Mouse (Mus musculus) layer of hippocampus, postnatal 14 days (tissue): ENCODE measurements around the gene Atp12a. TPM values are rescaled to one million over a fixed set of nuclear protein-coding genes. Genes with fewer than 3 reads are reported as not detected.
A peak's percentile ranks its signal among the peaks of the same experiment; 100 is the strongest.

Experiments
- DNase-seq, 2 experiments: peaks; one replicate each; pipeline ENCODE4 v3.0.0; 2021 to 2022; ENCODE audit warnings: low spot score in 2 of 2, mixed read lengths in 1 of 2
- total RNA-seq, 2 experiments: library from RNA; stranded (reverse); gene quantifications; 2 replicates each; pipeline ENCODE4 v1.2.3; 2021

Atp12a gene
- total RNA-seq, 2 experiments from 2014 or later: not detected

DNA sequence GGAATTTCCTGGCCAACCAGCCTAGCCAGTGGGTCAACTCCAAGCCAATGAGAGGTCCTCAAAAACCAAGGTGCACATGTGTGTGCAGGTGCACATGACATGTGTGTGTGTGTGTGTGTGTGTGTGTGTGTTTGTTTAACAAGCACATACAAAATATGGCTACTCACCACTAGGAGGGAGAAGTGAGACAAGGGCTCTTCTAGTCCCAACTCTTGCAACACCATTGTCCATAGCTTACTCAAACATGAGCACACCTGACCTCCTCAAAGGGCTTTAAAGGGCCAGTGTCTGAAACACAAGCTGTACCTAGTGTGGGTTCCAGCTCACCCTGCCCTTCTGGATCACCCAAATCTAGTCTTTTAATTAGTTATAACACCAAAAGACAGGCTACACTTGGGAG, 12.9 kb downstream of the Atp12a start:
- DNase-seq: no peak

DNA sequence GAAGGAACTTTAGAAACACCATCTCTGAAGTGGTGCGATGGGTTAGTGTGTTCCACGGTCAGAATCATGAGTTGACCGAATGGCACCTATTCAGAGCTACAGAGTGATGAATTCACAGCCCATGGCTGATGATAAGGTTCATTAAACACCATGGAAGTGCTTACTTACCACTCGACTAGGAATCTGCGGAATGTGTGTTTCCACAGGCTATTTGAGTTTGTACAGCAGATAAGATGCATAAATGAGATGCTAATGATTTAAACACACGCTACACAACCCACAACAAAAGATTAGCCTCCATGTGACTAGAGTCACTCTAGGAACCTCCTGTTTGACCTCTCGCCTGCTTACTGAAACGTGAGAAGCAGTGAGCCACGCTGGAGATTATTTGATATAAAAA, 14.5 kb downstream of the Atp12a start:
- DNase-seq: no peak

DNA sequence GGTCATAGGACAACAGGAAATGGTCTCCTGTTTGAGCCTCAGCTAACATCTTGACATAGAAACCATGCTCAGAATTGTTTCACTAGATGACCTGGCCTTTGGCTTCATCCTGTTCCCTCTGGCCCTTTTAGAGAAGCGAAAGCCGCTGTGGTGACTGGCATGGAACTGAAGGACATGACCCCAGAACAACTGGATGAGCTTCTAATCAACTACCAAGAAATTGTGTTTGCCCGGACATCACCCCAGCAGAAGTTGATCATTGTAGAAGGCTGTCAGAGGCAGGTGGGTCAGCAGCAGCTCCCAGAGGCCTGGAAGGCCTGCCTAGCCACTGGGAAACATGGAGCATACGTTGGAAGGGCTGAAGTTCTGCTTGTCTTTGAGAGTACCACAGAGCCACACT, 17.5 kb downstream of the Atp12a start:
- DNase-seq: no peak

DNA sequence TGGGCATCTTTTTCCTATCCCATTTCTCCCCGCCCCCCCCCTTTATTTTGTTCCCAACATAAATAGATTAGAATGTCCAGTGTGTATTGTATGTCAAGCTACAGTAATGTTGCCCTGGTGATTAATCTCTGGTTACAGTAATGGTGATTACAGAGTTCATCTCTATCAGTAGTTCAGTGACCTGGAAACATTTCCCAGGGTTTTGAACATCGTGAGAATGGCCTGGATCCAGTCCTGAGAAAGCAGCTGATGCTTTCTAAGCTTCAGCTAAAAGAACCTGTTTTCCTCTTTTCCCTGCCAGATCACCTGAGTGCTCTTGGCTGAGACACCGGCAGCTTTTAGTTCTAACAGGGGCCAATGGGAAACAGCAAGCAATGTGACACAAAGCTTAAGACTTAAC, 25.4 kb downstream of the Atp12a start:
- DNase-seq: no peak

DNA sequence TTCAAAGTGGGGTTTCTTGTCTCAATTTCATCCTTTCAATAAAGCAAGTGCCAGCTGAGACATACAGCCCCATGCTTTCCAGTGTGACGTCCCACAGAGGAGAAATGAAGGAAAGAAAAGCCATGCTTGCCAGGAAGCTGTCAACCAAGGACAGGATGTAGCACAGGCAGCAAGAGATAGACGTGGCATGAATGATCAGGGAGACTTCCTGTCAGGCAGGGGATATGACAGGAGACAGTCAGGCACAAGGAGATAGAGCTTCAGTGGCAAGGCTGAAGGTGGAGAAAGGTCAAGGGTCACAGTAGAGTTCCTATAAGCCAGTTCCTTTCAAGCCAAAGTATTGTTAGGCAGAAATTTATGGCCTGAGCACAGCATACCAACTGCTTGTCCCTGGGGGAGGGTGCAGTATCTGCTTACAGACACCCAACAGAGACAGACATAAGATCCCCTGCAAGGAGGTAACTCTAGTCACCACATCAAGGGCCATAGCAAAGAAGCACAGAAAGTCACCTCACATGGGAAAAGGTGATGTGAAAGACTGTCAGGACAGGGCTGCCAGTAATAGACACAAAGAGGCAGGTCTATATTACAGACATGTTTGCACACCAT, 28.9 kb downstream of the Atp12a start:
- DNase-seq: no peak

DNA sequence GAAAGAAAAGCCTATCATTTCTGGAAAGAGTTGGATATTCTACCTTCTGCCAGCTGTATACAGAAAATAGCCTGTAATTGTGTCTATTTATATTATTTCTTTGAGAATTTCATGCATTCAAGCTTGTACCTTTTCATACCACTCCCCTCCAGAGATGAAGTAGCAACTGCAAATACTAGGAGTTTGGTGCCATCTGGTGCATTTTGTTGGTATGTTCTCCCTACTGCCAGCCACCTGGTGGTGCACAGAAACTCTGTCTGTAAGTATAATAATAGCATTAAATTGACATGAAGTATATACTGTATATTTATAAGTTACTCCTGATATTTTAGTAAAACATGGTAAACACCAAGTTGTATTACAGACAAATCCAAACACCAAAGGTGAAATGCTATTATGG, 33.1 kb downstream of the Atp12a start:
- peak in 1 of 2 experiments; percentile 44 for DNase-seq

DNA sequence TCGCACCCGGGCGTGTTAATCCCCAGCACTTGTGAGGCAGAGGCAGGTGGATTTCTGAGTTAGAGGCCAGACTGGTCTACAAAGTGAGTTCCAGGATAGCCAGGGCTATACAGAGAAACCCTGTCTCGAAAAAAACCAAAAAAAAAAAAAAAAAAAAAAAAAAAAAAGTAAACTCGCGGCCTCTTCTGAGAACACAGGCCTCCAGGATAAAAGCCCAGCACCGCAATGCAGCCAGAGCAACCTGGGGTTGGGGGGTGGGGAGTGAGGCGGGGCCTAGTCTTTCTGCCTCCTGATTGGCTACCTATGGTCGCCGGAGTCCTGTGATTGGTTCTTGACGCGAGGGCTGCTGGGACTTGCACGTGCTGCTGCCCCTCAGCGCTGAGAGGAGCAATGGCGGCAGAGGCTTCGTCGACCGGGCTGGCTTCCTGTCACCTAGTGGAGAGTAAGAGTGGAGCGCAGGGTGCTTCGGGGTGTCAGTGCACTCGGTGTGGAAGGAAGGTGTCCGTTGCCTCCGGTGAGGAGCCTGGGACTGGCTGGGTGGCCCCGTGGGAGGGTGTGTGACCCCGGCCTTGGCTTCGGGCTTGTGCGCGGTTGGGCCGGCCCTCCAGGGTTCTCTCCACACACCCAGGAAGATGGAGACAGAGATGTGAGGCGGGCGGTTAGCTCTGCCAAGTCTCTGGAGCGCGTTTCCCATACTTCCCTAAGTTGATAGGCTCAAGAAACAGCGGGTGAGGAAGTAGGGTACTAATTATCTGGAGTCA, 37.6 kb downstream of the Atp12a start, which contains the start of gene Rnf17:
Gene Rnf17, plus strand, starts transcription at position 271 of the 761 bp plus-strand sequence.
- no peak for DNase-seq

DNA sequence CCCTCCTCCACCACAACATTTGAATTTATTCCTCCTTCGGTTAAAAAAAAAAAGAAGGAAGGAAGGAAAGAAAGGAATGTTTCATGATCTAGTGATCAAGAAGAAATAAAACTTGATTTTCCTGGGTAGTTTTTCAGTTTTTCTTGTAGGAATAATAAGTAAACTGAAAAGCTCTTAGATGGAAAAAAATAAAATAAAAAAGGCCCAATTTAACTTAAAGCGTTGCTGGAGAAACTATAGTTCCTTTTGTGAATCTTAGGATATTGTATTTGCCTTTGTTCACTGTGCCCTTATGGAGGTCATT, 38.2 kb downstream of the Atp12a start:
- DNase-seq: no peak

Other genes starting within 250 kb of the Atp12a start
- not detected for gene Gzme, start 244.4 kb upstream of the Atp12a start, total RNA-seq
- gene Gzmd, start 232.5 kb upstream of the Atp12a start, total RNA-seq: not detected
- gene Gzmg, start 205.5 kb upstream of the Atp12a start, total RNA-seq: not detected
- not detected for gene Gzmn, start 190.5 kb upstream of the Atp12a start, total RNA-seq
- not detected for gene Gzmf, start 153.7 kb upstream of the Atp12a start, total RNA-seq
- gene Gzmc, start 130.4 kb upstream of the Atp12a start, total RNA-seq: not detected
- not detected for gene Gzmb, start 102.8 kb upstream of the Atp12a start, total RNA-seq
- gene Rnf17, start 37.5 kb downstream of the Atp12a start, total RNA-seq: under 1 TPM; 0.30 to 0.33 TPM
- 1 to 10 TPM; 3.1 to 3.7 TPM for gene Cenpj, start 210.4 kb downstream of the Atp12a start, total RNA-seq
- gene Parp4, start 210.6 kb downstream of the Atp12a start, total RNA-seq: 1 to 10 TPM; 4.7 to 5.3 TPM